Mouse (Mus musculus): ENCODE measurements around the gene Ddx5.
"Not testable (repeated sequence)": the region's sequence is repeated elsewhere in the genome, so short reads cannot be mapped to it uniquely, and the experiment has no call there.

The Ddx5 gene

DNA sequence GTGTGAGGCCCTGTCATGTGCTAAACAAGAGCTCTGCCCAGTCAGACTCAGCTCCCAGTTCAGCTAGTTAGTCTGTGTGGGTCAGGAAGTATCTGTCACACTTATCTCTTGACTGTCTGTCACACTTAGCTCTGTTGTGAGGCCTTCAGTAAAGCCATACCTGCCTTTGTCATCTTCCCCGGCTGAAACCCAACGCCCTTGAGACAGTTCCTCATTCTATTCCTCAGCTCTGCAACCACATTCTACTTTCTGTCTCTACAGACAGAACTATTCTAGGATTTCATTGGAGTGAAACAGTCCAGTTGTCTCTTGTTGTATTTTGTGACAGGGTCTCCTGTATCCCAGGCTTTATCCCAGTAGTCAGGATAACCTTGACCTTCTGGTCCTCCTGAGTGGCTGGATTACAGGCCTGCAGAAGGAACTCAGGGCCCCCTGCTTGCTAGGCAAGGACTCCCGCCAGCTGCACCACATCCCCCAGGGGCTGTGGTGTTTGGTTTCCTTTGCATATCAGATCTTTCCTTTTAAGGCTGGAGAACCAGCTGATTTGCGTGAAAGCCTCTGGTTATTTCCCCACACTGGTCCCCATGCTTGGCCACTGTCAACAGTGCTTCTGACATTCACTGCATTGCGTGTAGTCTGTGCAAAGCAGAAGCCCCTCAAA lies 26.7 kb downstream of the Ddx5 start:
- no peak for DNase-seq (ENCODE audit: low spot score)

DNA sequence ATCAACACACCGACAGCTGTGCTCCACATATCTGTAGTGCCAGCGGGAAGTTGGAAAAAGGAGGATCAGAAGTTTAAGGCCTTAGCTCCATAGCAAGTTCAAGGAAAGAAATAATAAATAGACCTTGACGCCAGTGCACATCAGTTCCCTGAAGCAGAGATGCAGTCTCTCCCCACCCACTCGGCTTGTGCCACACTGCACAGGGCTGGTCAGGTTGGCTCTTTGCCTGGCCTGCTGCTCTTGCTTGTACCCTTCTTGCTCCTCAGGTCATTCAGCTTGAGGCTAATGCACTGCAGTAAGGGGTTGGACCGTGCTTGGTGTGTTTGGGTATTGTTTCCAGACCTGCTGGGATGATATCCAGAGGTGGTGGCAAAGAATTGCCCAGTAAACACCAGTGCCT lies 28.5 kb downstream of the Ddx5 start:
- peak; percentile 33 for DNase-seq (ENCODE audit: low spot score)

DNA sequence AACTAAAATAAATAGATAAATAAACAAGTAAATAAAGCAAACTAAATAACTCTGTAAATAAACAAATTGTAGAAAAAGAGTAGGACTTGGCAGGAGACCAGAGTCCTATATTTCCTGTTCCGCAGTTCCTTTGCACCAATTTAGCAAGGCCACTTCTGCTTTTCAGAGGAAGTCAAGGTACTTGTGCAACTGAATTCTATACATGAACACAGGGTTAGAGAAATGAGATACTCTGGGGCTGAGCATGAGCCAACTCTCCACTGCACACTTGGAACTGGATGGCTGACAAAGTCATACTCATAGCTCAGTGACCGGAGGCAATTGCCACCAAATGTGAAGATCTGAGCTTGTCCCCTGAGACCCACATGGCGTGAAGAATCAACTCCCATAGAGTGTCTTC lies 30.0 kb downstream of the Ddx5 start:
- no peak for DNase-seq (ENCODE audit: low spot score)

DNA sequence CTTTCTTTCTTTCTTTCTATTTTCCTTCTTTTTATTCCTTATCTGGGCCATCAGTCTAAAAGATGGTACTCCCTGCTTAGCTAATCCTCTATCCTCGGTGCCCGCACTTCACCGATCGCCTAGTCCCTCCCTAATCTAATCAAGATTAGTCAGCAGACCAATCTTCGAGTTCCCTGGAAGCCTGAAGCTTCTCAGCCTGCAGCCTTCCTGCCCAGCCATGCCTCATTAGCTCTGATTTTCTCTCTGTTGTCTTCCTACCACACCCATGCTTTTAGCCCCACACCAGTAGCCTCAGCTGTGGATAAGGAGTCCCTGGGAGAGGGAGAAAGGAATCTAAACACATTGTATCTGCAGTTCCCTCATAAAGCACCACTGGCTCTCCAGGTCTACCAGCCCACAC lies 33.4 kb downstream of the Ddx5 start:
- DNase-seq (ENCODE audit: low spot score) = no peak

DNA sequence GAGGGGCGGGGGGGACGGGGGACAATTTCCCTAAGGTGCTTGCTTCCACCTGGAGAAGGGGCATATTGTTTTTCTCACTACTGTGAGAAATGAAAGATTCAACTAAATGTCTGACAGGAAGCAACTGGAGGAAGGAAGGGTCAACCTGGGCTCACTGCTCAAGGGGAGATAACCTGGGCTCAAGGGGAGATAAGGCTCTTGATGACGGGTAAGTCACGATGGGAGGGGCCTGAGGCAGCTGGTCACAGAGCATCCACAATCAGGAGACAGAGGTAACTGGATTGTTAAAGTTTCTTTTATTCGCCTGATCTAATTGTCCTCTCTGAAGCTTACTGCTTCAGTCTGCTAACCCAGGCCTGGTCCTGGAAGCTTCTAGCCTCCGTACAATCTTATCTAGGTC lies 35.7 kb downstream of the Ddx5 start:
- DNase-seq (ENCODE audit: low spot score) = no peak

DNA sequence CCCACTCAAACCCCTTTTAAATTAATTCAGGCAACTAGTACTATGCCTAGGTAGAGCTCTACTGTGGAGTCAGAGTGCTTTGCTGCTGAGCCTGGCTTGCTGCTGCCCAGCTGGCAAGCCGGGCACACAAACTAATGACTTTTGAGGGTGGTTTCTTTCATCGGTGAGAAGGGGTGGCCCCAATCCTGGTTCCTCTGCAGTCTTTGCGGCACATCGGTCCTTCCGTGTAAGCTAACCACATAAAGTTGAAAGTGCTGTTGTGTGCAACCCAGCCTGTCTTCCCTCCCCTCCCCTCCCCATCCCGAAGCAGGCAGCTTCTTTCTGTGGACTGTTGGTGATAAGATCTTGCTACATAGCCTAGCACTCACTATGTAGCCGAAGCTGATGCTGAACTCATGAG lies 36.9 kb downstream of the Ddx5 start:
- no peak for DNase-seq (ENCODE audit: low spot score)

DNA sequence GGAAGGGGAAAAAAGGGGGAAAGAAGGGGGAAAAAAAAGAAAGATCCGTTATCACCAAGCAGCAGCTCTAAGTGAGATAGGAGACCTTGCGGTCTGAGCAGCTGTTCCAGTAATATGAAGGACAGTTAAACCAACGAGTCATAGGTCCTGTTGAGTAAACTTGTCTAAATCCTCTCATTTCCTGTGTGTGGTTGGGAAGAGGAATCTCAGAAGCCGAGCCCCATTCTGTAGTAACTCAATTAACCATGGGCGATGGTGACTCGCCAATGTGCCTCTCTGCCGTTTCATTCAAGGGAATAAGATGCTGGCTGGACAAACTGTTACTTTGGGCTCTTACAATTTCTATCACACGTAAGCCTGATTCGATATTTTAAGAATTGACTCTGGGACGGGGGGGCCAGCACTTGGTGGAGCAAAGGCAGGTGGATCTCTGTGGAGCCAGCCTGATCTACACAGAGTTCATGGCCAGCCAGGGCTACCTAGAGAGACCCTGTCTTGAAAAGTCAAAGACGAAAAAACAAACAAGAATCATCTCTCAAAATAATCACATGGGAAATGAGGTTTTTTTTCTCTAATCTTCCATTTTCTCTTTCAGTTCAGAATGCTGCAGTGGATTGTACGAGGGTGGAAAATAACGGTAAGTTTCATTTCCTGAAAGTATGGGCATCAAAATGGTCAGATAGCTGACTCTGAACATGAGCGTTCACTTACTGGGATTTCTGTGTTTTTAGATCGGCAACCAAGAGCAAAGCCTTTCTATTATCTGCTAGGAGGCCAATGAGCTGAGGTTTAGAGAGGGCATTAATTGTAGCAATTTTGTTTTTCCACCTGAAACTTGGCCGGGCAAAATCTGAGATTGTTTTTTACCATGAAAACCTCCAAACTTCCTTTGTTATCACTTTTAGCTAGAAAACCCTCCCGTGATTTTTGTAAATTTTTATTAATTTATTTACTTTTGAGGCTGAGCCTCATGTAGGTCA lies 37.7 kb downstream of the Ddx5 start, which contains the start of gene Milr1:
Milr1 (plus strand) TSS at position 188 of the 980 bp plus-strand sequence.
- DNase-seq (ENCODE audit: low spot score) = no peak

DNA sequence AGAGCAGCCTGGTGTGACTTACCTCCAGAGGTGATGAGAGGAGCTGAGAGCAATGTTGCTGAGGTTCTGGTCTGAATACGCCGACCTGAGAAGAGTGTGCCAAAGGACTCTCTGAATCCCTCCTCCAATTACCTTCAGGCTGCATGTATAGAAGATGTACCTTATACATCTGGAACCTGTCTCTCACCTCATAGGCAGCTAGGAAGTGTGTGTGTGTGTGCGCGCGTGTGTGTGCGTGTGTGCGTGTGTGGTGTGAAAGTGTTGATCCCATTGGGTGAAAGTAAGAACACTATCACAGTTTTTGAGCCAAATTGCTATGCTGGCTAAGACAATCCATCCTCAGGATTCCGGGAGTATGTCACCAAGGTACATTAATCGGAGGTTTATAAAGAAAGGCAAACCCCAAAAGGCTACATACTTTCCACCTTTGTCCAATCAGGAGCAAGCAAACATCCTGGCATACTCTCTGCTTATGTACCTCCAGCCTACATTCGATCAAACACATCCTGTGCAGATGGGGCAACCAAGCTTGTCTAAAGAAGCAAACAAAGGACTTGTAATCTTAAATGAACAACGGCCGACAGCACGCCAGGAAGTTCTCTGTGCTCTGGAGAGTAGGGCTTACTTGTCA lies 38.7 kb downstream of the Ddx5 start, which contains the start of gene Pecam1:
Pecam1 (minus strand) TSS at position 508 of the 631 bp plus-strand sequence.
- no peak for DNase-seq (ENCODE audit: low spot score)

DNA sequence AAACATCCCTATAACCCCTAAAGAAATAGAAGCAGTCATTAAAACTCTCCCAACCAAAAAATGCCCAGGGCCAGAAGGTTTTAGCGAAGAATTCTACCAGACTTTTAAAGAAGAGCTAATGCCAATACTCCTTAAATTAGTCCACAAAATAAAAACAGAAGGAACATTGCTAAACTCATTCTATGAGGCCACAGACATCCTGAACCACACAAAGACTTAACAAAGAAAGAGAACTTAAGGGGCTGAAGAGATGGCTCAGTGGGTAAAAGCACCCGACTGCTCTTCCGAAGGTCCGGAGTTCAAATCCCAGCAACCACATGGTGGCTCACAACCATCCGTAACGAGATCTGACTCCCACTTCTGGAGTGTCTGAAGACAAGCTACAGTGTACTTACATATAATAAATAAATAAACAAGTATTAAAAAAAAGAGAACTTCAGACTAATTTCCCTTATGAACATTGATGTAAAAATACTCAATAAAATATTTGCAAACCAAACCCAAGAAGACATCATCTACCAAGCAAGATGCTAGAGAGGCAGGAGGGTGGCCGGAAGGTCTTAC lies 39.3 kb downstream of the Ddx5 start:
- DNase-seq (ENCODE audit: low spot score) = not testable (repeated sequence)

DNA sequence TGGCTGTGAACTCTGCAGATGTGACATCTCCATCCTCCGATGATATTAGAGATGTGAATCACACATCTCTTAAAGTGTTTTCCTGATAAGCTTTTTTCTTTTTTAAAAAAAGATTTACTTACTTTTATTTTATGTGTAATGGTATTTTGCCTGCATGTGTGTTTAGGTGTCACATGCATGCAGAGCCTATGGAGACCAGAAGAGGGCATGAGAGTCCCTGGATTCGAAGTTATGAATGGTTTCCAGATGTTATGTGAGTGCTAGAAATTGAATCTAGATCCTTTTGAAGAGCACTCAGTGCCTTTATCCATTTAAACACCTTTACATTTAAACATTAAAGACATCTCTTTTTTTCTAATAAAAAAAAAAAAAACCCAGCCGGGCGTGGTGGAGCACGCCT lies 44.0 kb downstream of the Ddx5 start:
- no peak for DNase-seq (ENCODE audit: low spot score)

DNA sequence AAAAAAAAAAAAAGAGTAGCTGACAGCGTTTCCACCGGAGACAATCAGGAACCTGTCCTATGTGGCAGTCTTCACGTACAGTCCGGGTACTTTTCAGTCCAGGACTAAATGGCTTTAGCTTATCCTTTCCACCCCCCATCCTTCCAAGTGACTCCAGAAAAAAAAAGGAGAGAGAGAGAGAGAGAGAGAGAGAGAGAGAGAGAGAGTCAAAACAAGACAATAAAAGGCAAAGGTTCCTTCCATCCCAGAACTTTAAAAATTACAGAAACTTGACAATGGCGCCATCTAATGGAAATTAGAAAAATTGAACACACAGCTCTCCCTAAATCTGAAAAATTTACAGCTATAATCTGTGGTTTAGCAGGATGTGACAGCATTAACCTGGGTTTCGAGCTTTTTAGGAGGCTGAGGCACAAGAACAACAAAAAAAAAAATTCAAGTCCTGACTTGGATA lies 46.6 kb downstream of the Ddx5 start:
- DNase-seq (ENCODE audit: low spot score) = no peak

DNA sequence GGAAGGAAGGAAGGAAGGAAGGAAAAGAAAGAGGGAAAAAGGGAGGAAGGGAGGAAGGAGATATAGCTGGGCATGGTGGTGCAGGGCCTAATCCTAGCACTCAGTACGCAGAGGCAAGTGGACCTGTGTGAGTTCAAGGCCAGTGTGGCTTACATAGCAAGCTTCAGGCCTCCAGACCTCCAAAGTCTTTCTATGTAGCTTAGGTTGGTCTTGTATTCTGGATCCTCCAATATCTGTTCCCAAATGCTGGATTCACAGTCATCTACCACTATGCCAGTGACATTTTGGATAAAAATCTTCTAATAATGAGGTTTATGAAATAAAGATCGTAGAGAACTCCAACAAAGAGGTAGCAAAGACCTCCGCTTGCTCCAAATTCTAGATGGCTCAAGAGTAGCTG lies 47.2 kb downstream of the Ddx5 start:
- no peak for DNase-seq (ENCODE audit: low spot score)

DNA sequence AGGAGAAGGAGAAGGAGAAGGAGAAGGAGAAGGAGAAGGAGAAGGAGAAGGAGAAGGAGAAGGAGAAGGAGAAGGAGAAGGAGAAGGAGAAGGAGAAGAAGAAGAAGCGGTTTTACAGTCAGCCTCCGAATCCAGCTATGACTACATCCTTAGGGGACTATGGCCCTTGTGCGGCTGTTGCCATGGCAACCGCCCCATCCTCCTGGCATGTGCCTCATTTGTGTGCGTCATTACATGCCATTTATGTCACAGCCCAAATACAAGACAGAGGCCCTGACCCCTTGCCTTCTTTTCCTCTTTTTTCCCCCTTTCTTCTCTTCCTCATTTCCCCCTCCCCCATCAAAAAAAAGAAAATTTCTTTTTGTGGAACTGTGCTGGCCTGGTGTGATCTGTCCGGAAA lies 47.8 kb downstream of the Ddx5 start:
- DNase-seq (ENCODE audit: low spot score) = no peak

DNA sequence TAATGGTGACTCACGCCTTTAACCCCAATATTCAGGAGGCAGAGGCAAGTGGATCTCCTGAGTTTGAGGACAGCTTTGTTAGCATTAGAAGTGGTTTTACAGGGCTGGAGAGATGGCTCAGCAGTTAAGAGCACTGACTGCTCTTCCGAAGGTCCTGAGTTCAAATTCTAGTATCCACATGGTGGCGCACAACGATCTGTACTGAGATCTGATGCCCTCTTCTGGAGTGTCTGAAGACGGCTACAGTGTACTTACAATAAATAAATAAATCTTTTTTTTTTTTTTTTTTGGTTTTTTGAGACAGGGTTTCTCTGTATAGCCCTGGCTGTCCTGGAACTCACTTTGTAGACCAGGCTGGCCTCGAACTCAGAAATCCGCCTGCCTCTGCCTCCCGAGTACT lies 48.3 kb downstream of the Ddx5 start:
- DNase-seq (ENCODE audit: low spot score) = not testable (repeated sequence)

DNA sequence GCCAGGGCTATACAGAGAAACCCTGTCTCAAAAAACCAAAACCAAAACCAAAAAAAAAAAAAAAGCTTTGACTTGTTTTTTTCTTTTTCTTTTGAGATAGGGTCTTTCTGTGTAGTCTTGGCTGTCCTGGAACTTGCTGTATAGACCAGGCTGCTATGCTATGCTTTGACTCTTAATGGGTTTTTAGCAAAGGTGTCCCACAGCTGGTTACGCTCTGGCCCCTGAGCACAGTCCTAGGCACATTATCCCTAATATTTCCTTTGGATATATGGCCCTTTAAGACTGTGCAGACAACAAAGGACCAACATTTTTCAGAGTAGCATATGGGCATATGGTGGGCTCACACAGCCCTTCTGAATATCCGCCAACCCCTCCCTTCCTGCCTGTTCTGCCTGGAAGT lies 49.9 kb downstream of the Ddx5 start:
- no peak for DNase-seq (ENCODE audit: low spot score)

DNA sequence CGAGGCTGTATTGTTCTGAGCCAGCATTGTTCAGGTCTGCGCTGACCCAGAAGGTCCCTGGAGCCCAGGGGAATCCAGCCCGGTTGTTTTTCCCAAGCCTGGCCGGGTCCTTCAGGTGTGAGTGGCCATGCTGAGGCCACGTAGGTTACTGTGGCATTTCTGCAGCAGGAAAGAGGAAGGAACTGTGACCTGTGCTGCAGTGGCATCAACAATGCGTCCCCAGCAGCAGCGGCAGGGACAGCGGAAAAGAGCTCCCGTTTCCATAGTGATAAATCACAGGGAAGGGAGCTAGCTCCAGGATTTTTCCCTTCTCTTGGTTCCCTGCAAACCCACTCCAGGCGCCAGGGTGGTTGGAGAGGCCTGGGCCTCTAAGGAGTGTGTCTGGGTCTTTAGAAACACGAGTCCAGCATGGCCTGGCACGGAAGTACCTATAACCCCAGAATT lies 51.8 kb downstream of the Ddx5 start:
- DNase-seq (ENCODE audit: low spot score) = no peak

DNA sequence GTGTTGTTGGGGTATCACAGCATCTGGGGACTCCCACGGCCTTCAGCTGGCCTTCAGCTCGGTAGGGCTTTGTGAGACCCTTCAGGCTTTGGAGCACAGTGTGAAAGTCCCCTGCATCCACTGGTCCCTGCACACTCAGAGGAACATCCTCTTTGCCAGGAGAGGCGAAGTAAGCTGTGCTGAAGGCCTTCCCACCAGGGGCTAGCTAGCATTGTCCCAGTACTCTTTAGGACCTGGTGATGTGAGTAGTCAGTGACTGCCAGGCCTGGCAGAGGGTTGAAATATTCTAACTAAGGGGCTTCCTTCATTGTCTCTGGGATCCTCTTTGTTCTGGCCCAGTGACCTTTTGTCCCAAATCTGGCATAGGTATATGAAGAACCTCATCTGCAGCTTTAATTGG lies 52.4 kb downstream of the Ddx5 start:
- DNase-seq (ENCODE audit: low spot score) = no peak

DNA sequence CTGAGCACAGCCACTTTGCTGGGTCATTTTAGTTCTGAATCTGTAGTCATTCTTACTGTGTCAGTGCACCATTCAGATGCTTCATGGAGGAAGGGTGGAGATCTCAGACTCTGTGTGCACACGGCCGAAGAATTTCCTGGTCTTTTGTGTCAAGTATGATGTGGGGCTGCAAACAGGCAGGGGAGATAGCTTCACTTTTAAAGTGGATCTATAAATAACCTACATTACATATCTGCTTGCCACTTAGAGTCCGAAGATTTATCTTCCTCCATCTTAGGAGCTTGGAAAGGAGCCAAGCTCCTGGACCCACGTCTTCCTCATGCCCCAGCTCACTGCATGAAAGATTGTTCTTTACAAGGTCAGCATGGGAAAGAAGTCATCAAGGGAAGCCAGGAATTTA lies 58.3 kb downstream of the Ddx5 start:
- no peak for DNase-seq (ENCODE audit: low spot score)
